Mouse (Mus musculus) thymus, adult 2 months (tissue): ENCODE data around the gene Stx19. TPM values are rescaled to one million over a fixed set of nuclear protein-coding genes. Genes with fewer than 3 reads are reported as not detected.

Source experiments
- DNase-seq: peaks from one replicate; pipeline ENCODE4 v3.0.0; 2021
- H3K27ac ChIP-seq: fragments of 200-500 bp; 2 replicates; pipeline ENCODE4 v1.5.1; 2012; ENCODE audit warnings: low read length, control low read depth; ENCODE audit not compliant: control insufficient read depth, insufficient read depth
- H3K27me3 ChIP-seq: fragments of 200-500 bp; 2 replicates; pipeline ENCODE4 v1.6.1; 2012; ENCODE audit warnings: mild to moderate bottlenecking, low read length, moderate library complexity, mixed read lengths; ENCODE audit not compliant: control insufficient read depth, insufficient read depth
- H3K36me3 ChIP-seq: fragments of 200-500 bp; 2 replicates; pipeline ENCODE4 v1.6.1; 2012; ENCODE audit warnings: mild to moderate bottlenecking, low read length, moderate library complexity; ENCODE audit not compliant: control insufficient read depth, insufficient read depth
- H3K4me1 ChIP-seq: fragments of 200-500 bp; replicated peaks from 2 replicates; pipeline ENCODE4 v1.6.1; 2012; ENCODE audit warnings: low read length; ENCODE audit not compliant: control insufficient read depth, insufficient read depth
- H3K4me3 ChIP-seq: fragments of 200-500 bp; 2 replicates; pipeline ENCODE4 v1.5.1; 2012; ENCODE audit warnings: mild to moderate bottlenecking, low read length, control low read depth, moderate library complexity; ENCODE audit not compliant: control insufficient read depth, insufficient read depth
- CTCF ChIP-seq: fragments of 200-500 bp; IDR thresholded peaks from 2 replicates; pipeline ENCODE4 v1.5.1; 2012; ENCODE audit warnings: mild to moderate bottlenecking, control low read depth, low read length, moderate library complexity, borderline replicate concordance; ENCODE audit not compliant: control insufficient read depth, poor library complexity, insufficient read depth; ENCODE audit errors: extremely low read depth
- POLR2A ChIP-seq: fragments of 200-500 bp; IDR thresholded peaks from 2 replicates; pipeline ENCODE4 v1.6.1; 2012; ENCODE audit warnings: mild to moderate bottlenecking, low read length, control low read depth, moderate library complexity; ENCODE audit not compliant: control insufficient read depth, poor library complexity, insufficient read depth; ENCODE audit errors: extremely low read depth
- WGBS: fragments of 180-500 bp; shearing (Covaris S2); methylation state at CpG from one replicate; pipeline ENCODE4 v1.1.7; 2018; 5-methylcytosine and 5-hydroxymethylcytosine counted together
- polyA plus RNA-seq: library from polyadenylated mRNA; depleted of rRNA; stranded (reverse); fragments of >200 nt; gene quantifications from 2 replicates; pipeline ENCODE4 v1.2.3, GENCODE M21; 2012

The Stx19 gene
- polyA plus RNA-seq, 1 experiment, result not detected

DNA sequence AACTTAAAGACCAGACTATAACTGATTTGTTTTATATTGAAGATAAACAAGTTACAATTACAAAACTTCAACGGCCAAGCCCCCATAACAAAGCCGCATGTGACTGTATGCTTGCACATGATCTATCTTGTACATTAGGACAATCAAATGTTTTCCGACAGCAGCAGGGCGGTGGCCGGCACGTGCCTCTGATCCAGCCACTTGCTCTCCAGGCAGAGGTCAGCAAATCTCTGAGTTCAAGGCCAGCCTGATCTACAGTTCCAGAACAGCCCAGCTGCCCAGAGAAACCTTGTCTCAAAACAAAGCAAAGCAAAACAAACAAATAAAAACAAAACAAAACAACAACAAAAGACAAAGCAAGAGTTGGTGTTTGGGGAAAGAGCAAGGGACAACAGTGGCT is 40.9 kb downstream of the Stx19 start:
- Histone ChIP-seq H3K36me3 (no peaks in the 10 kb centered on the region), H3K4me3 (no peak overlapping the region), H3K4me1 (peaks cover 6% of the 10 kb centered on the region; the same call in 1 of the 2 replicates), H3K27me3 (no peaks in the 10 kb centered on the region), H3K27ac (no peak overlapping the region)
- 95% methylated on average over 6 of the region's 6 CpGs for WGBS
- DNase-seq, result no peak
- TF ChIP-seq POLR2A (no peak), CTCF (no peak)

DNA sequence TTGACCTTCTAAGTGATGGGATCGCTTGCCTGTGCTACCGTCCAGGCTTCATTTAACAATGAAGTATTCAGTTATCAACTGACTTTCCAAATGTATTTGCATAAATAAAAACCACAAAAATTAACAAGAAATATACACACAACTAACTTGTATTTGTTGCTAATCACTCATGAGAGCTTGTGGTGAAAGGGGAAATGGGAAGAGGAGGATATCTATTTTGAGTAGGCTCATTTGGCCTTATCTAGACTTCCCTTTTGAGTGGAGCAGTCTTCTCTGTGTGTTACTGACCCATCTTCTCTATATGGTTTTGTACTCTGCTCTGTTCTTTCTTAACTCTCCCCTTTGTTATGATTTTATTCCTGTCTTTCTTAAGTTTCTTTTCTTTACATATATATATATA is 41.8 kb downstream of the Stx19 start:
- Histone ChIP-seq H3K4me1 (peaks cover 6% of the 10 kb centered on the region; the same call in 1 of the 2 replicates), H3K36me3 (no peaks in the 10 kb centered on the region), H3K27me3 (no peaks in the 10 kb centered on the region), H3K4me3 (no peak overlapping the region), H3K27ac (no peak overlapping the region)
- no peak for DNase-seq
- 91% methylated on average over 2 of the region's 2 CpGs for WGBS
- TF ChIP-seq CTCF (no peak), POLR2A (no peak)

DNA sequence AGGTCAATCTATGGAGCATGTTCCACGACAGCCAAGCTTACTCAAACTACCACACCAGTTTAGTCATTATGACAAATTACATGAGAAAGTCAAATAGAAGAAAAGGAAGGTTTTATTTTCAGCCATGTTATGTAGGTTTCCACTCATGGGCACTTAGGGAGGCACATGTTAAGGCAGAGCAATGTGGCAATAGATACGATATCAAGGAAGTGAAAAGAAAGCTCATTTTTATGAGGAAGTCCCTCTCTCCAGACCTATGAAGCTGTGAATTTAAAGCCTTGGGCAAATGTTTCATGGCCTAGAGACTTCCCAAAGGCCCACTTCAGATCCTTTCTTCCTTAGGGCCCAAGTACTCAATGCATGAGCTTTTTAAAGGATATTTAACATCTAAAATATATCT is 43.0 kb downstream of the Stx19 start:
- TF ChIP-seq CTCF (no peak), POLR2A (no peak)
- peaks cover 6% of the 10 kb centered on the region; the same call in 1 of the 2 replicates for H3K4me1 ChIP-seq
- H3K27ac ChIP-seq, result no peak overlapping the region
- H3K4me3 ChIP-seq, result no peak overlapping the region
- H3K36me3 ChIP-seq, result no peaks in the 10 kb centered on the region
- H3K27me3 ChIP-seq, result no peaks in the 10 kb centered on the region
- WGBS, result 94% methylated on average over 2 of the region's 2 CpGs
- no peak for DNase-seq

DNA sequence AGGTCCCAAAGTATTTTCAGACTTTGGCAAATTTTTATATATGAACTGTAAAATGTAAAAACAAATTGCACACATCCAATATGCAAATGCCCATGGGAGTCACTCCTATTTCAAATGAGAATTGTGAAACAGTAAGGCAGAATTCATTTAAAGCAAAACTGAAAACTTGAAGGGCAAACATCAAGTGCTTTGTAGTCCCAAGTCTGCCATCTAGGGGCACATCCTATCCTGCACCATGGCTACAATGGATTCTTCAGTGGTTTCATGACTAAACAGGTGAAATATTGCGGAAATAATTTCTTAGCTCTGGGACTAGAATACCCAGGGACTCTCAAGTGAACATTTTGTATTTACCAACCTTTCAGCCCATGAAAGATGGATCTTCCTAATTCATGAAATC is 43.5 kb downstream of the Stx19 start:
- DNase-seq, result no peak
- Histone ChIP-seq H3K4me1 (peaks cover 6% of the 10 kb centered on the region; the same call in 1 of the 2 replicates), H3K4me3 (no peak overlapping the region), H3K27ac (no peak overlapping the region), H3K36me3 (no peaks in the 10 kb centered on the region), H3K27me3 (no peaks in the 10 kb centered on the region)
- no peak for TF ChIP-seq CTCF
- TF ChIP-seq POLR2A, result no peak
- WGBS, result 86% methylated on average over 1 of the region's 1 CpGs

DNA sequence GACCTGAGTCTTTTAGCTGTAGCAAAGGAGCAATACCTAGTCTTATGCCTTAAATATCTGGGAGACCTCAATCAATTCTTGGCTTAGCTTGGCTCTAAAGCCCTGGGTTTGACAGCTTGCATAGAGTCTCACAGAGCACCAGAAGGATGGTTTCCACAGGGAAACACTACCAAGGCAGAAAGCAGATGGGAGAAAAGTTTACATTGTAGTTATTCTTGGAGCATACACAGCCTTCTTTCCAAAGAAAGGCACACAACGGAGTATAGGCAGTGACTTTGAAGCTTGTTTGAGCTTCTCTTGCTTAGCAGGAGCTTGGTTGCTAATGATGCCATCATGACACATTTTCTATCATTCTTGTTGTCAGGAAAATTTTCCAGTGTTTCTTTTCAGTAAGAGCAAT is 45.7 kb downstream of the Stx19 start:
- TF ChIP-seq POLR2A, result no peak
- 96% methylated on average over 1 of the region's 1 CpGs for WGBS
- no peaks in the 10 kb centered on the region for H3K36me3 ChIP-seq
- H3K27me3 ChIP-seq, result no peaks in the 10 kb centered on the region
- no peaks in the 10 kb centered on the region for H3K4me1 ChIP-seq
- H3K27ac ChIP-seq, result no peak overlapping the region
- H3K4me3 ChIP-seq, result no peak overlapping the region
- no peak for DNase-seq

DNA sequence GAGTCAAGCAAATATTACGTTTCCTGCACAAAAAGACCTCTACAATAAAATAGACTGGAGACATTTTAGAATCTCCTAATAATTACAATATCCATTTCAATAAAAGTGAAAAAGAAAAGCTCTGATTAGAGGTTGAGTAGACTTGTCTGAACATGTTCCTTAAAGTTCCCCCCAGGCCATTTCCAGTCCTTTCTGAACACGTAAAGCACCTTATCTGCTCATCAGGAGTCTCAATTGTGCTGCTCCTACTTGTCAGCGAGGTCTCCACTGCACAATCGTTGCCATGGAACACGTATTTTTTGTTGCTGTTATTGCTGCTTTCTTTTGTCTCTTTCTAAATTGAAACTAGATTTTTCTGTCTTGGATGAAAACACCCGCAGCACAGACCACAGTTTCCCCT is 47.0 kb downstream of the Stx19 start:
- no peaks in the 10 kb centered on the region for H3K4me1 ChIP-seq
- H3K36me3 ChIP-seq, result no peaks in the 10 kb centered on the region
- WGBS, result 63% methylated on average over 6 of the region's 6 CpGs
- H3K27me3 ChIP-seq, result no peaks in the 10 kb centered on the region
- TF ChIP-seq POLR2A (no peak), CTCF (no peak)
- H3K27ac ChIP-seq, result no peak overlapping the region
- no peak overlapping the region for H3K4me3 ChIP-seq
- no peak for DNase-seq

DNA sequence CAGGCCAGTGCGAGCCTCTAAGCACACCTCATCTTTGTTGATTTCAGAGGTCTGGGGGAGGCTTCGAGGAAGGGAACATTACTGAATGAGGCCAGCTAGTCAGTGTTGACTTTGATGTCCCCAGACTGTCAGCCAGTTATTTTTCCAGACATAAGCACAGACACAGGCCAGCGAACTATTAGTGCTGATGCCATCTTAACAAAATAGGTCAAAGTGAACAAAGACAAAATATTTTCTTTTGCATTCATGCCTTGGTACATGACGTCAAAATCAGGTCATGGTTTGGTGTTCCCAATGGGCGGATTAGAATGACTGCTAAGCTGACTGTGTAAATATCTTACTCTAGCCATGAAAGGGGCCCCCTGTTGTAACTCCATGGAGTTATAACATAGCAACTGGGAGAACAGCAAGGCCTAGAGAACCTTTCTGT is 58.2 kb downstream of the Stx19 start:
- 83% methylated on average over 5 of the region's 5 CpGs for WGBS
- no peaks in the 10 kb centered on the region for H3K4me1 ChIP-seq
- no peaks in the 10 kb centered on the region for H3K36me3 ChIP-seq
- DNase-seq, result no peak
- no peak overlapping the region for H3K27ac ChIP-seq
- TF ChIP-seq POLR2A (no peak), CTCF (no peak)
- no peak overlapping the region for H3K4me3 ChIP-seq
- H3K27me3 ChIP-seq, result no peaks in the 10 kb centered on the region
